Comparison of ENCODE assay signal across 10 mouse cellular contexts in the genomic region with DNA sequence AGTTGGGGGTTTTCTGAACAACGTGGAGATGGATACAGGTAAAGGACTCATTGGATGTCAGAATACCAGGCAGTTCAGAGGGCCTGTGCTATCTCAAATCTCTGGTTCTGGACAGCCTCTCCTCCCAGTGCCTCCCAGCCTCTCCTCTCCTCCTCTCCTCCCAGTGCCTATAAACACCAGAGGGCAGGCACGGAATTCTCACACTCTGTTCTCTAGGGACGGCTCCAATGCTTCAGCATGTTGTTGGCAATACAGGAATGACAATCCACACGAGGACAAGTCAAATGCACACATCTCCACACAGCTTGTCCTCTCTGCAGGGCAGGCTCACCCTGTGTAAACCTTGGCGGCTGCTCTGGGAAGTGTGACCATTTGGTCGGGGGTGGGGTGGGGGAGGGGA.
DNase-seq lines count a peak whose midpoint lies in the region; ATAC-seq and TF ChIP-seq lines count a peak whose summit lies in the region.
"Had no signal": no experiment of that assay in that cellular context is flagged by ENCODE, and none has a peak within 500 bp of the region (broad histone marks: within the 10 kb centered on the region; RNA-seq: fewer than 3 reads in every experiment).

No protein-coding gene starts in this region.

- no peaks in the 10 kb centered on the region for H3K36me3 ChIP-seq in forebrain, postnatal 0 days (ENCODE audit: insufficient read depth)
- no peaks in the 10 kb centered on the region for H3K36me3 ChIP-seq in forebrain, embryonic 12.5 days (replicated peaks)
- H3K36me3 ChIP-seq in liver, embryonic 14.5 days (replicated peaks; ENCODE audit: control insufficient read depth, insufficient read depth, low read depth): no peaks in the 10 kb centered on the region
- H3K36me3 ChIP-seq in heart, embryonic 13.5 days: no peaks in the 10 kb centered on the region
- no peaks in the 10 kb centered on the region for H3K36me3 ChIP-seq in stomach, embryonic 14.5 days (ENCODE audit: control insufficient read depth, insufficient read depth, low read length)

- no peak overlapping the region for H3K4me2 ChIP-seq in forebrain, postnatal 0 days (ENCODE audit: low read depth)
- no peak overlapping the region for H3K4me2 ChIP-seq in forebrain, embryonic 12.5 days
- no peak overlapping the region for H3K4me2 ChIP-seq in liver, embryonic 14.5 days (ENCODE audit: low read depth)
- H3K4me2 ChIP-seq in heart, embryonic 13.5 days: no peak overlapping the region; the same call in 1 of the 2 replicates
- no peak overlapping the region for H3K4me2 ChIP-seq in stomach, embryonic 14.5 days (replicated peaks; ENCODE audit: low read depth, low read length)

- H3K27ac ChIP-seq in forebrain, postnatal 0 days (ENCODE audit: low read depth, low read length): 0 out of 2 replicates have a peak overlapping the region, but pooled peaks have one; percentile 3
- H3K27ac ChIP-seq in forebrain, embryonic 12.5 days: no peak overlapping the region
- H3K27ac ChIP-seq in liver, embryonic 14.5 days: no peak overlapping the region
- peak overlapping the region; percentile 43; the same call in 1 of the 2 replicates for H3K27ac ChIP-seq in heart, embryonic 13.5 days (replicated peaks)
- 0 out of 2 replicates have a peak overlapping the region, but pooled peaks have one; percentile 3 for H3K27ac ChIP-seq in stomach, embryonic 14.5 days (ENCODE audit: low read length)

- H3K4me1 ChIP-seq in forebrain, postnatal 0 days (ENCODE audit: insufficient read depth): peaks cover 10% of the 10 kb centered on the region; the same call in 1 of the 2 replicates
- peaks cover 27% of the 10 kb centered on the region for H3K4me1 ChIP-seq in forebrain, embryonic 12.5 days
- no peaks in the 10 kb centered on the region for H3K4me1 ChIP-seq in liver, embryonic 14.5 days (replicated peaks; ENCODE audit: control insufficient read depth in 2 of 2, insufficient read depth in 2 of 2, low read length in 1 of 2)
- peaks cover 48% of the 10 kb centered on the region for H3K4me1 ChIP-seq in heart, embryonic 13.5 days
- H3K4me1 ChIP-seq in stomach, embryonic 14.5 days (ENCODE audit: control insufficient read depth, insufficient read depth, low read length): 0 out of 2 replicates have a peak, but pooled peaks cover 4% of the 10 kb centered on the region

- H3K9ac ChIP-seq in forebrain, postnatal 0 days: no peak overlapping the region
- no peak overlapping the region for H3K9ac ChIP-seq in forebrain, embryonic 12.5 days
- no peak overlapping the region for H3K9ac ChIP-seq in liver, embryonic 14.5 days (replicated peaks)
- no peak overlapping the region for H3K9ac ChIP-seq in heart, embryonic 13.5 days
- H3K9ac ChIP-seq in stomach, embryonic 14.5 days (replicated peaks; ENCODE audit: low read depth, low read length): no peak overlapping the region

- whole genome bisulfite sequencing in forebrain, postnatal 0 days: 40% methylated on average over 6 of the region's 6 CpGs
- 59% methylated on average over 6 of the region's 6 CpGs for WGBS in forebrain, embryonic 12.5 days
- 18% methylated on average over 6 of the region's 6 CpGs for WGBS in liver, embryonic 14.5 days (ENCODE audit: insufficient replicate concordance)
- 10% methylated on average over 6 of the region's 6 CpGs for WGBS in heart, embryonic 13.5 days
- WGBS in stomach, embryonic 14.5 days: 16% methylated on average over 6 of the region's 6 CpGs

- no peak for TF ChIP-seq EP300 in liver, embryonic 14.5 days (IDR thresholded peaks at IDR 0.05; ENCODE audit: low read depth)

- no peak for ATAC-seq in forebrain, postnatal 0 days
- ATAC-seq in forebrain, embryonic 12.5 days (ENCODE audit: low FRiP score): no peak
- no peak for ATAC-seq in liver, embryonic 14.5 days (ENCODE audit: insufficient read depth)
- peak; percentile 27; the same call in 1 of the 2 replicates for ATAC-seq in heart, embryonic 13.5 days (ENCODE audit: extremely low read depth, insufficient number of reproducible peaks, low FRiP score, low TSS enrichment)
- ATAC-seq in stomach, embryonic 14.5 days (ENCODE audit: insufficient number of reproducible peaks, insufficient read depth, low FRiP score, low read depth): no peak

- no peak overlapping the region for H3K4me3 ChIP-seq in forebrain, postnatal 0 days (ENCODE audit: low read depth, low read length)
- H3K4me3 ChIP-seq in forebrain, embryonic 12.5 days (replicated peaks): no peak overlapping the region
- H3K4me3 ChIP-seq in liver, embryonic 14.5 days (ENCODE audit: insufficient read depth in 1 of 2, low read depth in 2 of 2, low read length in 2 of 2): no peak overlapping the region
- no peak overlapping the region for H3K4me3 ChIP-seq in heart, embryonic 13.5 days
- no peak overlapping the region for H3K4me3 ChIP-seq in stomach, embryonic 14.5 days (ENCODE audit: low read depth, low read length)

- TF ChIP-seq CTCF in forebrain, postnatal 0 days (IDR thresholded peaks at IDR 0.05; ENCODE audit: low read depth): no peak
- TF ChIP-seq CTCF in liver, embryonic 14.5 days (IDR thresholded peaks at IDR 0.05; ENCODE audit: low read depth): 0 out of 2 replicates have a peak, but pooled peaks have one; percentile 8

- DNase-seq in forebrain, postnatal 0 days: no peak
- no peak for DNase-seq in liver, embryonic 14.5 days (ENCODE audit: low read depth in 3 of 3, low spot score in 3 of 3)
- no peak for DNase-seq in liver
- DNase-seq in thymus, adult 18-20 months: no peak
- DNase-seq in kidney, postnatal 36 days: no peak
- DNase-seq: kidney, adult 9 months had no signal

- H3K9me3 ChIP-seq in forebrain, postnatal 0 days (ENCODE audit: low read length): no peaks in the 10 kb centered on the region
- H3K9me3 ChIP-seq in forebrain, embryonic 12.5 days: no peaks in the 10 kb centered on the region
- no peaks in the 10 kb centered on the region for H3K9me3 ChIP-seq in liver, embryonic 14.5 days (ENCODE audit: control insufficient read depth, low read length)
- no peaks in the 10 kb centered on the region for H3K9me3 ChIP-seq in heart, embryonic 13.5 days
- H3K9me3 ChIP-seq in stomach, embryonic 14.5 days (ENCODE audit: control insufficient read depth, low read depth, low read length): no peaks in the 10 kb centered on the region

- no peaks in the 10 kb centered on the region for H3K27me3 ChIP-seq in forebrain, postnatal 0 days (ENCODE audit: insufficient read depth, low read length)
- H3K27me3 ChIP-seq in forebrain, embryonic 12.5 days: no peaks in the 10 kb centered on the region
- no peaks in the 10 kb centered on the region for H3K27me3 ChIP-seq in liver, embryonic 14.5 days (ENCODE audit: control insufficient read depth, insufficient read depth, low read length)
- H3K27me3 ChIP-seq in heart, embryonic 13.5 days (replicated peaks): no peaks in the 10 kb centered on the region
- no peaks in the 10 kb centered on the region for H3K27me3 ChIP-seq in stomach, embryonic 14.5 days (ENCODE audit: control insufficient read depth, insufficient read depth, low read length)
- H3K27me3 ChIP-seq: CH12.LX had no signal

Comparison
In these comparisons a context has a peak if more than half of its experiments do, and no peak if none do; other contexts are left out.
1. H3K27ac ChIP-seq: peak in forebrain, postnatal 0 days (single experiment), heart, embryonic 13.5 days (single experiment) and stomach, embryonic 14.5 days (single experiment); none in forebrain, embryonic 12.5 days (single experiment) and liver, embryonic 14.5 days (single experiment).